Comparison of ENCODE assay signal across 8 mouse cellular contexts in genomic region chr4:143278429-143278871, GRCm38 (mm10). TPM values are rescaled to one million over a fixed set of nuclear protein-coding genes. Genes with fewer than 3 reads are reported as not detected.
DNase-seq lines count a peak whose midpoint lies in the region; ATAC-seq lines count a peak whose summit lies in the region.

No protein-coding gene starts in this region.

- H3K27ac ChIP-seq in neural tube, embryonic 11.5 days (ENCODE audit: low read depth, low read length) = peak overlapping the region; percentile 81

- no peak overlapping the region for H3K9ac ChIP-seq in neural tube, embryonic 11.5 days (ENCODE audit: low read length)

- WGBS in neural tube, embryonic 11.5 days = 32% methylated on average over 14 of the region's 14 CpGs

- intact Hi-C loops in left cerebral cortex, postnatal 36 days (cut with DNase I) = no loop called here

- H3K36me3 ChIP-seq in neural tube, embryonic 11.5 days (ENCODE audit: control insufficient read depth, insufficient read depth, low read length) = no peaks in the 10 kb centered on the region

- H3K4me2 ChIP-seq in neural tube, embryonic 11.5 days (ENCODE audit: low read depth) = no peak overlapping the region

- DNase-seq in neural tube, embryonic 11.5 days (ENCODE audit: low spot score) = peak; percentile 52
- no peak for DNase-seq in neural tube, embryonic 10.5 days (ENCODE audit: extremely low spot score, low spot score)
- peak; percentile 43 for DNase-seq in forelimb bud, embryonic 11.5 days (ENCODE audit: low read depth, low spot score)
- DNase-seq in heart, postnatal 4 days = peak; percentile 43
- peak; percentile 36 to 38 for DNase-seq in left cerebral cortex, postnatal 36 days (ENCODE audit: low spot score in 2 of 2)
- peak; percentile 41 to 64 for DNase-seq in monocyte, adult 2 months (ENCODE audit: low read depth in 1 of 2, low spot score in 2 of 2)
- DNase-seq in thymus, postnatal 36 days = no peak
- DNase-seq in spleen, postnatal 10 days (ENCODE audit: low spot score in 2 of 2) = no peak

- H3K9me3 ChIP-seq in neural tube, embryonic 11.5 days (ENCODE audit: control insufficient read depth, low read length) = no peaks in the 10 kb centered on the region

- H3K4me3 ChIP-seq in neural tube, embryonic 11.5 days (ENCODE audit: low read depth, low read length) = no peak overlapping the region

- no peaks in the 10 kb centered on the region for H3K27me3 ChIP-seq in neural tube, embryonic 11.5 days (ENCODE audit: control insufficient read depth, insufficient read depth, low read length)

- ATAC-seq in neural tube, embryonic 11.5 days (ENCODE audit: insufficient read depth, low FRiP score, low TSS enrichment) = peak; percentile 39; the same call in 1 of the 2 replicates

- peaks cover 10% of the 10 kb centered on the region; the same call in 1 of the 2 replicates for H3K4me1 ChIP-seq in neural tube, embryonic 11.5 days (ENCODE audit: control insufficient read depth, insufficient read depth, low read length)

RNA-seq across cellular contexts. Expression of gene Pdpn, which starts 20.9 kb away (rescaled TPM):
- 140 and 147 TPM in 2 replicates for polyA plus RNA-seq in neural tube, embryonic 11.5 days (2014; fragmentation: Nextera tagmentation; extraction: Ambion mirVana)
- total RNA-seq in heart, postnatal 4 days (2021) = 10 to 100 TPM; 13.0 to 14.3 TPM
- total RNA-seq in left cerebral cortex, postnatal 36 days (2021) = 10 to 100 TPM; 13.3 to 15.1 TPM

Comparison
In these comparisons a context has a peak if more than half of its experiments do, and no peak if none do; other contexts are left out.
1. DNase-seq: peak in neural tube, embryonic 11.5 days (single experiment), forelimb bud, embryonic 11.5 days (single experiment), heart, postnatal 4 days (single experiment), left cerebral cortex, postnatal 36 days (2 of 2) and monocyte, adult 2 months (2 of 2); none in neural tube, embryonic 10.5 days (single experiment), thymus, postnatal 36 days (0 of 2) and spleen, postnatal 10 days (0 of 2).